Mouse (Mus musculus): ENCODE measurements around the gene Parvg. TPM values are rescaled to one million over a fixed set of nuclear protein-coding genes. Genes with fewer than 3 reads are reported as not detected.

Gene Parvg
- polyA plus RNA-seq, 1 experiment from 2014 or later: 9.4 TPM

Other genes starting within 250 kb of the Parvg start
- gene Sult4a1, start 218.3 kb upstream of the Parvg start, polyA plus RNA-seq (2015; fragmentation: Nextera tagmentation; extraction: Ambion mirVana): 0.12 and 0.24 TPM in 2 replicates
- not detected in 2 replicates for gene Pnpla5, start 200.9 kb upstream of the Parvg start, polyA plus RNA-seq (2015; fragmentation: Nextera tagmentation; extraction: Ambion mirVana)
- 1.2 and 1.4 TPM in 2 replicates for gene Pnpla3, start 156.2 kb upstream of the Parvg start, polyA plus RNA-seq (2015; fragmentation: Nextera tagmentation; extraction: Ambion mirVana)
- 98.0 and 106 TPM in 2 replicates for gene Samm50, start 131.8 kb upstream of the Parvg start, polyA plus RNA-seq (2015; fragmentation: Nextera tagmentation; extraction: Ambion mirVana)
- gene Parvb, start 92.0 kb upstream of the Parvg start, polyA plus RNA-seq (2015; fragmentation: Nextera tagmentation; extraction: Ambion mirVana): 6.7 and 8.1 TPM in 2 replicates
- gene Shisal1, start 123.1 kb downstream of the Parvg start, polyA plus RNA-seq (2015; fragmentation: Nextera tagmentation; extraction: Ambion mirVana): 0.08 and 0.14 TPM in 2 replicates
- gene Rtl6, start 233.8 kb downstream of the Parvg start, polyA plus RNA-seq (2015; fragmentation: Nextera tagmentation; extraction: Ambion mirVana): 1.1 and 1.3 TPM in 2 replicates

Data from liver, embryonic 13.5 days (tissue).